Mouse (Mus musculus) thymus, postnatal 10 days (tissue): ENCODE data around the gene Olfr830.
"Not testable (repeated sequence)": the region's sequence is repeated elsewhere in the genome, so short reads cannot be mapped to it uniquely, and the experiment has no call there.

ENCODE experiments used
- DNase-seq, 2 experiments: peaks; one replicate each; pipeline ENCODE4 v3.0.0; 2021; ENCODE audit warnings: low spot score in 2 of 2

The Olfr830 gene

GRCm38 (mm10) chr9:18874393-18874792 is at the start of gene Olfr830:
Gene Olfr830, plus strand, starts transcription at chr9:18874693.
- no peak for DNase-seq

DNA sequence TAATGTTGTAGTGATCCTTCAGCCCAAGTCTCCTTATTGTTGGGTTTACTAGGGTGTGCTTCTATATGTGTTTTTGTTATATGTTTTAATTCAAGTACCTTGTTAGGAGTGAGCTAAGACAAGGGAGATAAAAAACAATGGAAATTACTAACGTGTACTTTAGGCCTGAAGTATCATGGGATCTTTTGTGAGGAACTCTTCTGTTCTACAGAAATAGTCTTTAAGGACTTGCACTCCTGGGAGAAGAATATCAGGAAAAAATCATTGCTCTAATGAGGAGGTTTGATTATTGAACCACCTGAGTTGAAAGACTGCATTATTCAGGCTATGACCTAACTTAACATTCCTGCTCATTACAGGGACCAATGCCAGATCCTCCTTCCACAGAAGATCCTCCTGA is 19.9 kb upstream of the Olfr830 start, which contains the start of gene Olfr829:
Gene Olfr829, plus strand, starts transcription at position 301 of the 400 bp plus-strand sequence.
- no peak for DNase-seq

- DNase-seq: not testable (repeated sequence)
These were observed 33.2 kb downstream of the Olfr830 start for GRCm38 (mm10) chr9:18907699-18908098.

GRCm38 (mm10) chr9:18927921-18928320 is 53.4 kb downstream of the Olfr830 start:
- not testable (repeated sequence) for DNase-seq
